Mouse (Mus musculus): ENCODE data around the gene Gtf2ird1. TPM values are rescaled to one million over a fixed set of nuclear protein-coding genes. Genes with fewer than 3 reads are reported as not detected.

Gene Gtf2ird1
- polyA plus RNA-seq, 1 experiment, result 9.6 TPM

GRCm38 (mm10) chr5:134311894-134312411 is 144.6 kb downstream of the Gtf2ird1 start:
- TF ChIP-seq POLR2A (IDR thresholded peaks at IDR 0.05; ENCODE audit: borderline replicate concordance, low read depth, low read length) (no peak), CTCF (IDR thresholded peaks at IDR 0.05; ENCODE audit: low read depth, low read length) (no peak)
- no peak overlapping the region for H3K27ac ChIP-seq (ENCODE audit: insufficient read depth, low read depth, low read length)
- H3K4me3 ChIP-seq (ENCODE audit: insufficient read depth, low read length), result no peak overlapping the region
- H3K4me1 ChIP-seq (ENCODE audit: control insufficient read depth, insufficient read depth, low read length), result peaks cover 13% of the 10 kb centered on the region

DNA sequence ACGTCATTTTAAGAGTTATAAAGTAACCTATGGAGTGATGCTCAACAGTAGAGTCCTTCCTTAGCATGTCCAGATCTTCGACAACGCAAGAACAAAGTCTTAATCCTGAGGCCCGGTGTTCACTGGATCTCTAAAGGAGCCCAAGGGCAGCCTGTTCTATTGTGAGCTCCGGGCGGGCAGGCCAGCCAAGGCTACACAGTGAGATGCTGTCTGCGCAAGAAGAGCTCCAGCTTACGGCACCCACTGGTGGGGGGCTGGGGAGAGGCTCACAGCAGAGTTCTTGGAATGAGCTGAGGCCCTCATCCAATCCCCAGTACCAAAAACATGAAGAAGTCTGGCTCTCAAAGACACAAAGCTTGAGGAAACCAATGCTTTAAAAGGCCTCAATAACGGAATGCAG is 146.3 kb downstream of the Gtf2ird1 start:
- no peak overlapping the region for H3K4me3 ChIP-seq (ENCODE audit: insufficient read depth, low read length)
- no peak overlapping the region for H3K27ac ChIP-seq (ENCODE audit: insufficient read depth, low read depth, low read length)
- peaks cover 7% of the 10 kb centered on the region for H3K4me1 ChIP-seq (ENCODE audit: control insufficient read depth, insufficient read depth, low read length)
- TF ChIP-seq CTCF (IDR thresholded peaks at IDR 0.05; ENCODE audit: low read depth, low read length), result no peak
- no peak for TF ChIP-seq POLR2A (IDR thresholded peaks at IDR 0.05; ENCODE audit: borderline replicate concordance, low read depth, low read length)

DNA sequence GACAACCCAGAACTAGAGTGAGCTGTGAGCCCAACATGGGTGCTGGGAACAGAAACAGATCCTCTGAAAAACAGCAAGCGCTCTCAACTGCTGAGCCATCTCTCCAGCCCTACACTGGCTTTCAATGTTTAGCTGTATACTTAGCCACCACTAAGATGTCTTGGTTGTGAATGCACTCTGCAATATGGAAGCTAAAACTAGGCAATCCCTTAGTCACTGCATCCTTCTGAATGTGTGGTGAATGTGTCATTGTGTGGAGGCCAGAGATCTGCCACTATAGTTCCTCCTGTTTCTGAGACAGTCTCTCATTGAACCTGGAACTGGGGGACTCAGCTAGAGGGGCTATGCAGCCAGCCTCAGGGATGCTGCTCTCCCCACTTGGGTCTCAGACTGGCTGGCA is 147.2 kb downstream of the Gtf2ird1 start:
- TF ChIP-seq CTCF (IDR thresholded peaks at IDR 0.05; ENCODE audit: low read depth, low read length) (no peak), POLR2A (IDR thresholded peaks at IDR 0.05; ENCODE audit: borderline replicate concordance, low read depth, low read length) (no peak)
- Histone ChIP-seq H3K27ac (ENCODE audit: insufficient read depth, low read depth, low read length) (no peak overlapping the region), H3K4me3 (ENCODE audit: insufficient read depth, low read length) (no peak overlapping the region), H3K4me1 (ENCODE audit: control insufficient read depth, insufficient read depth, low read length) (peaks cover 7% of the 10 kb centered on the region)

Other genes with a start within 250 kb of the Gtf2ird1 start
- 373 and 392 TPM in 2 replicates for gene Ncf1, start 227.1 kb downstream of the Gtf2ird1 start, polyA plus RNA-seq (2012; ENCODE audit: insufficient read depth, insufficient read length, missing spikeins)
- 64.3 and 67.3 TPM in 2 replicates for gene Gtf2i, start 142.0 kb downstream of the Gtf2ird1 start, polyA plus RNA-seq (2012; ENCODE audit: insufficient read depth, insufficient read length, missing spikeins)
- gene Clip2, start 95.7 kb upstream of the Gtf2ird1 start, polyA plus RNA-seq (2012; ENCODE audit: insufficient read depth, insufficient read length, missing spikeins), result 13.1 and 14.3 TPM in 2 replicates
- gene Syna, start 103.5 kb upstream of the Gtf2ird1 start, polyA plus RNA-seq (2012; ENCODE audit: insufficient read depth, insufficient read length, missing spikeins), result not detected in 2 replicates
- gene Rfc2, start 124.7 kb upstream of the Gtf2ird1 start, polyA plus RNA-seq (2012; ENCODE audit: insufficient read depth, insufficient read length, missing spikeins), result 90.0 and 91.9 TPM in 2 replicates
- 202 and 213 TPM in 2 replicates for gene Lat2, start 158.3 kb upstream of the Gtf2ird1 start, polyA plus RNA-seq (2012; ENCODE audit: insufficient read depth, insufficient read length, missing spikeins)
- gene Eif4h, start 182.8 kb upstream of the Gtf2ird1 start, polyA plus RNA-seq (2012; ENCODE audit: insufficient read depth, insufficient read length, missing spikeins), result 169 and 175 TPM in 2 replicates
- gene Limk1, start 231.9 kb upstream of the Gtf2ird1 start, polyA plus RNA-seq (2012; ENCODE audit: insufficient read depth, insufficient read length, missing spikeins), result 9.4 and 13.1 TPM in 2 replicates

Data from bone marrow macrophage, adult 2 months (primary cell).